Mouse (Mus musculus): ENCODE data around the gene Arhgap22. TPM values are rescaled to one million over a fixed set of nuclear protein-coding genes. Genes with fewer than 3 reads are reported as not detected.
A peak's percentile ranks its signal among the peaks of the same experiment; 100 is the strongest.

Gene Arhgap22
- polyA plus RNA-seq, 1 experiment from 2014 or later = 14.0 TPM

DNA sequence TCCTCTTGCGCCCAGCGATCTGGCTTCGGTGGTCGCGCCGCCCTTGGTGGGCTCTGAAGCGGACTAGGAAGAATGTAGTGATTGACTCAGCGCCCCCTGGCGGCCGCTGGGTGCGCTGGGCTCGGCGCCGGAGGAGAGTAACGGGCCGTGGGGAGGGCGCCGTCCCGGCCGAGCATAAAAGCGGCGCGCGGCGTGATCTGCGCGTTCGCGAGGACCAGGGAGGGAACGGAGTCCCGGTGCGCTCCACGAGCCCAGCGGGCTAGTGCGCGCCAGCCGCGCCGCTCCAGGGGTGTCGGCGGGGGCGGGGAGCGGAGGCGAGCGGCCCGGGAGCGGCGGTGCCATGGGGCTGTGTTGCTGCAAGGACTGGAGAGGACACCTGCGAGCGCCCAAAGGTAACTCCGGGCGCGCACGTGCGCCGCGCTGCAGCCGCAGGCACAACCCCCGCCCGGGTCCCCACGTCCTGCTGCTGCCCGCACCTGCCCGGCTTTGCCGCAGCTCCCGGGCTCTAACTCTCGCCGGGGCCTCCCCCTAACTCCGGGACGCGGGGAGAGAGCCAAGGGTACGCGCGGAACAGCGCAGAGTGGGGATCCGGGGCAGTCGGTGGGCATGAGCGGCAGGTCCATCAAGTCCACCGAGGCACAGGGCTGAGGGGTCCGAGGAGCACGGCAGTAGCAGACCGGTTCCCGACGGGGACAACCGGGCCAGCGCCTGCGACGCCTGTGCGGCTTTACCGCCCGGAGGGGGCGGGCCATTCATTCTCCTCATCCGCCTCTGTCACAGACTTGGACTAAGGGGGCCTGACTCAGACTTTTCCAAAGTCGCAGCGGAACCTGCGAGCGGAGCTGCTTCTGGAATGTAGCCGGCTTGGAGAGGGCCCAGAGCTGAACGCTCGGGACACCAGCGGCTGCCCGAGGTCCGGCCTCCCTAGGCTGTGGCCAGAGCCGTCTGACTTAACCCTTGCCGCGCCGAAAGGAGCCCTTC lies 106.0 kb downstream of the Arhgap22 start:
- Histone ChIP-seq H3K27ac (ENCODE audit: low read depth, low read length) (0 out of 2 replicates have a peak overlapping the region, but pooled peaks have one; percentile 46), H3K9ac (ENCODE audit: low read depth, low read length) (peak overlapping the region; percentile 63)

DNA sequence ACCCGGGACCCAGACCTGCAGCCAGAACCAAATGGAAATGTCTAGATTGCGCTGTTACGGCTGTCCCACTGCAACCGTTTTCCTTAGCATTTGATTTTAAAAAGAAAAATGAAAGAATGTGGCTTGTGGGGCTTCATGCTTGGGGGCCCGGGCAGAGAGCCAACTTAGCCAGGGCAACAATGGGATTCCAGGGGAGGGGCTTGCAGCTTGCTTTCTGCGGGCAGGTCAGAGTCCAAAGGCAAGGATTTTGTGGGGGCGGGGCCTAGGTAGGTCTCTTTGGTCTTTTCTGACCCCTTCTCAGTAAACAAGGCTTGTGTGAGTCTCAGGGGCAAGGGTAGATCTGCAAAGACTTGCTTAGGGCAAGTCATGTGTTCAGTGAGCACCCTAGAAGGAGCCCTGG lies 107.0 kb downstream of the Arhgap22 start:
- ATAC-seq (replicated peaks; ENCODE audit: low FRiP score) (no peak), DNase-seq (ENCODE audit: low spot score) (no peak)
- peak overlapping the region; percentile 84 for H3K4me2 ChIP-seq
- no peak overlapping the region; the same call in 1 of the 2 replicates for H3K9ac ChIP-seq (ENCODE audit: low read depth, low read length)
- no peaks in the 10 kb centered on the region; the same call in 1 of the 2 replicates for H3K4me1 ChIP-seq (replicated peaks; ENCODE audit: control insufficient read depth, insufficient read depth, low read length)
- peak overlapping the region; percentile 68 for H3K4me3 ChIP-seq (ENCODE audit: low read depth, low read length)
- H3K9me3 ChIP-seq (ENCODE audit: control insufficient read depth, low read length) = no peaks in the 10 kb centered on the region
- H3K36me3 ChIP-seq (ENCODE audit: control insufficient read depth, insufficient read depth, low read length) = no peaks in the 10 kb centered on the region
- H3K27me3 ChIP-seq (replicated peaks; ENCODE audit: control insufficient read depth, insufficient read depth, low read length) = peaks cover 28% of the 10 kb centered on the region
- 13% methylated on average over 7 of the region's 7 CpGs for WGBS
- H3K27ac ChIP-seq (ENCODE audit: low read depth, low read length) = peak overlapping the region; percentile 26

More for the DNA sequence above, 106.0 kb downstream of the Arhgap22 start:
- peaks cover 29% of the 10 kb centered on the region for H3K27me3 ChIP-seq (replicated peaks; ENCODE audit: control insufficient read depth, insufficient read depth, low read length)
- under 1% methylated on average over 103 of the region's 106 CpGs for WGBS
- H3K4me1 ChIP-seq (replicated peaks; ENCODE audit: control insufficient read depth, insufficient read depth, low read length) = no peaks in the 10 kb centered on the region; the same call in 1 of the 2 replicates
- H3K36me3 ChIP-seq (ENCODE audit: control insufficient read depth, insufficient read depth, low read length) = no peaks in the 10 kb centered on the region
- peak overlapping the region; percentile 84 for H3K4me2 ChIP-seq
- peak; percentile 78 for DNase-seq (ENCODE audit: low spot score)
- H3K4me3 ChIP-seq (ENCODE audit: low read depth, low read length) = peak overlapping the region; percentile 68
- ATAC-seq (replicated peaks; ENCODE audit: low FRiP score) = peak; percentile 35
- H3K9me3 ChIP-seq (ENCODE audit: control insufficient read depth, low read length) = no peaks in the 10 kb centered on the region

DNA sequence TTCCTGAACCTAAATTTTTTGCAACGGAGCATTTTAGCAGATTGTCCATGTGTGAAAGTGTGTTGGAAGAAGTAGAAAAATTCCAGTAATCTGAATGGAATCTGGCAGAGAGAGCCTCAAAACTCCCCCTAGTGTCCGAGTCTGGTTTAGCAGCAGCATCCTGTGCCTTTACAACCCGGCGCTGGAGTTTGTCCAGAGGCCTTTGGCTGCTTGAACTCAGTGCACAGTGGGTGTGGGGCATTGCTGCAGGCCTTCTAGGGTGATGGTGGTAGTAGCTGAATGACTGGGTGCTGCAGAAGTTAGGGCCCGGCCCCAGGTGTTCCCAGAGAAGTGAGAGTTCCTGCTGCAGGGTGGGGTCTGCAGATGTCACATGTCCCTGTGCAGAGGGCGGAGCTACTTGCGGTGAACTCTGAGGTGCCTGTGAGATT lies 108.8 kb downstream of the Arhgap22 start:
- 0 out of 2 replicates have a peak overlapping the region, but pooled peaks have one; percentile 3 for H3K4me2 ChIP-seq
- no peak overlapping the region for H3K27ac ChIP-seq (ENCODE audit: low read depth, low read length)
- peaks cover 28% of the 10 kb centered on the region for H3K27me3 ChIP-seq (replicated peaks; ENCODE audit: control insufficient read depth, insufficient read depth, low read length)
- H3K4me1 ChIP-seq (replicated peaks; ENCODE audit: control insufficient read depth, insufficient read depth, low read length) = no peaks in the 10 kb centered on the region; the same call in 1 of the 2 replicates
- no peaks in the 10 kb centered on the region for H3K36me3 ChIP-seq (ENCODE audit: control insufficient read depth, insufficient read depth, low read length)
- no peak overlapping the region for H3K4me3 ChIP-seq (ENCODE audit: low read depth, low read length)
- no peak overlapping the region for H3K9ac ChIP-seq (ENCODE audit: low read depth, low read length)
- WGBS = 23% methylated on average over 7 of the region's 7 CpGs
- DNase-seq (ENCODE audit: low spot score) (peak; percentile 58), ATAC-seq (replicated peaks; ENCODE audit: low FRiP score) (0 out of 2 replicates have a peak, but pooled peaks have one; percentile 19)
- no peaks in the 10 kb centered on the region for H3K9me3 ChIP-seq (ENCODE audit: control insufficient read depth, low read length)

DNA sequence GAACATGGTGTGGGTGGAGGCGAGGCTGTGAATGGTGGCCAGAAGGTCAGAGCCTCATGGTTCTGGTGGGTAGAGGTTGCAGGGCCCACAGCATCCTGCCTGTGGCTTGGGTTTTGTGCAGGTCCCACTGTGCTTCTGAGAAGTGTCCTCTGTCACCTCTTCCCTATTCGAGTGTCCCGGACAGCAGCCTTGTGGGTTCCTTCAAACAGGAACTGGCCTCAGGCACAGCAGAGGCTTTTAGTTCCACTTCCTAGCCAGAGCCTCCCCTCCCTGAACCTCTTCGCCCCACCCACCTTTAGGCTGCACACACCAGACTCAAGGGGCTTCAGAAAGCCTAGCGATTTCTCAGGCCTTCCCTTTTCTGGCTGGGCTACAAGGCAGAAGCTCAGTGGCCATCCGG lies 110.7 kb downstream of the Arhgap22 start:
- DNase-seq (ENCODE audit: low spot score) (no peak), ATAC-seq (replicated peaks; ENCODE audit: low FRiP score) (no peak)
- 41% methylated on average over 6 of the region's 6 CpGs for WGBS
- no peaks in the 10 kb centered on the region for H3K36me3 ChIP-seq (ENCODE audit: control insufficient read depth, insufficient read depth, low read length)
- H3K9me3 ChIP-seq (ENCODE audit: control insufficient read depth, low read length) = no peaks in the 10 kb centered on the region
- H3K27me3 ChIP-seq (replicated peaks; ENCODE audit: control insufficient read depth, insufficient read depth, low read length) = peaks cover 23% of the 10 kb centered on the region
- no peaks in the 10 kb centered on the region; the same call in 1 of the 2 replicates for H3K4me1 ChIP-seq (replicated peaks; ENCODE audit: control insufficient read depth, insufficient read depth, low read length)
- no peak overlapping the region for H3K4me3 ChIP-seq (ENCODE audit: low read depth, low read length)
- H3K27ac ChIP-seq (ENCODE audit: low read depth, low read length) = no peak overlapping the region
- H3K9ac ChIP-seq (ENCODE audit: low read depth, low read length) = no peak overlapping the region
- no peak overlapping the region for H3K4me2 ChIP-seq

DNA sequence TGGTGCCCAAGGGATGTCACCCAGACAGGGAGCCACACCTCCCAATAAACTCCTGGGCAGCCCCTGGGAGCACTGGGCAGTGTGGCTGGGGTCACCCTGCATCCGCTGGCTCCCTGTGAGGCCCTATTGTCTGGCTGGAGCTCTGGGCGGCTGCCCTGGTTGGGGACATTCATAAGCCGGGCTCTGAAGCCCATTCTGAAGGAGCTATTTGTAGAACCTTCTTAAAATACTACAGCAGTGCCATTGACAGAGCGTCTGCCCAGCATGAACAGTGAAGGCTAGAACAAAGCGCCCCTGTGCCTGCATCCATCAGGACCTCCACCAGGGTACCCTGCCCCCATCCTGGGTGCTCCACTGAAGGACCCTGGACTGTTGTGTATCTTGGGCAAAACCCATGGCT lies 114.5 kb downstream of the Arhgap22 start:
- Histone ChIP-seq H3K9ac (ENCODE audit: low read depth, low read length) (no peak overlapping the region), H3K27me3 (replicated peaks; ENCODE audit: control insufficient read depth, insufficient read depth, low read length) (peaks cover under 1% of the 10 kb centered on the region; the same call in 1 of the 2 replicates), H3K4me2 (no peak overlapping the region), H3K27ac (ENCODE audit: low read depth, low read length) (no peak overlapping the region), H3K9me3 (ENCODE audit: control insufficient read depth, low read length) (no peaks in the 10 kb centered on the region), H3K4me3 (ENCODE audit: low read depth, low read length) (no peak overlapping the region), H3K36me3 (ENCODE audit: control insufficient read depth, insufficient read depth, low read length) (no peaks in the 10 kb centered on the region), H3K4me1 (replicated peaks; ENCODE audit: control insufficient read depth, insufficient read depth, low read length) (no peaks in the 10 kb centered on the region; the same call in 1 of the 2 replicates)
- DNase-seq (ENCODE audit: low spot score) = no peak
- 77% methylated on average over 5 of the region's 5 CpGs for WGBS
- no peak for ATAC-seq (replicated peaks; ENCODE audit: low FRiP score)

DNA sequence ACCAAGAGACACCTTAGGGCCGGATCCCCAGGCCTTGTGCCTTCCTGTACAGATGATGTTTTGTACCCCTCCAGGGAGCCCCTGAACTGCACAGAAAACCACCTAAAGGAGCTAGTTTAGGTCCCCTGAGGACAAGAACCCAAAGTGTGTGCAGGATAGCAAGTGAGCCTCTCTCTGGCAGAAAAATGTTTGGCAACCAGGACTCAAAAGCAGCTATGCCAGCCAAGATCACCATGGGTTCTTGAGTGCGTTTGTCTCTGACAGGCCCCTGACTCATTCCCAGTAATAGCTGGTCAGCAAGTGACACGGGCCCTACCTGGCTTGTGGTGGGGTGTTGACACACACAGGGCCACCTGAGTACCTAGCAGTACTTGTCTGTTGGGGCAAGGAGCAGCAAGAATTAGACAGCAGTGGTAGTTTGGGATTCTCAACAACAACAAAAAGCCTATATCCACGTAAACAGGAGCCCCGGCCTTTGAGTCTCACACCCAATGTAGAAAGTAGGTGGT lies 115.5 kb downstream of the Arhgap22 start:
- Histone ChIP-seq H3K27me3 (replicated peaks; ENCODE audit: control insufficient read depth, insufficient read depth, low read length) (no peaks in the 10 kb centered on the region), H3K36me3 (ENCODE audit: control insufficient read depth, insufficient read depth, low read length) (no peaks in the 10 kb centered on the region), H3K4me3 (ENCODE audit: low read depth, low read length) (no peak overlapping the region), H3K9ac (ENCODE audit: low read depth, low read length) (no peak overlapping the region), H3K9me3 (ENCODE audit: control insufficient read depth, low read length) (no peaks in the 10 kb centered on the region), H3K4me1 (replicated peaks; ENCODE audit: control insufficient read depth, insufficient read depth, low read length) (no peaks in the 10 kb centered on the region; the same call in 1 of the 2 replicates), H3K27ac (ENCODE audit: low read depth, low read length) (no peak overlapping the region), H3K4me2 (no peak overlapping the region)
- ATAC-seq (replicated peaks; ENCODE audit: low FRiP score) (no peak), DNase-seq (ENCODE audit: low spot score) (no peak)
- 83% methylated on average over 5 of the region's 5 CpGs for WGBS

DNA sequence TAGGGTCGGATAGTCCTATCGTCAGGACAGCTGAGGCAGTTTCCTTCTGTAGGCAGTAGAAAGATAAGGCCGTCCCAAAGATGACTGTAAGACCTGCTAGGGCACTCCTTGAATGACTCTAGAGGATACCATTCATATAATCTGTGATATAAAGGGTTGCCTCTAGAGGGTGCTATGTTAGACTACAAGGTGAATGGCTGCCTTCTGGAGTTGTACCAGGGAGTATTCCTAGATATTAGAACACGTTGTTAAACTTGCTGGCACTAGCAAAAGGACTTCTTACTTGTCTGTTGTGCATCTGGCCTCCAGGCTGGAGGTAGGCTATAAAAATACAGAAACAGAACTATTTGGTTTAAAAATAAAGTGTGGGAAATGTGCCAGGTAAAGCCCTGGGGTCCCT lies 117.2 kb downstream of the Arhgap22 start:
- no peak for ATAC-seq (replicated peaks; ENCODE audit: low FRiP score)
- 38% methylated on average over 4 of the region's 4 CpGs for WGBS
- H3K4me2 ChIP-seq = no peak overlapping the region
- no peaks in the 10 kb centered on the region for H3K36me3 ChIP-seq (ENCODE audit: control insufficient read depth, insufficient read depth, low read length)
- H3K4me3 ChIP-seq (ENCODE audit: low read depth, low read length) = no peak overlapping the region
- no peak for DNase-seq (ENCODE audit: low spot score)
- no peak overlapping the region for H3K9ac ChIP-seq (ENCODE audit: low read depth, low read length)
- H3K9me3 ChIP-seq (ENCODE audit: control insufficient read depth, low read length) = no peaks in the 10 kb centered on the region
- H3K4me1 ChIP-seq (replicated peaks; ENCODE audit: control insufficient read depth, insufficient read depth, low read length) = no peaks in the 10 kb centered on the region; the same call in 1 of the 2 replicates
- H3K27me3 ChIP-seq (replicated peaks; ENCODE audit: control insufficient read depth, insufficient read depth, low read length) = no peaks in the 10 kb centered on the region
- H3K27ac ChIP-seq (ENCODE audit: low read depth, low read length) = no peak overlapping the region

DNA sequence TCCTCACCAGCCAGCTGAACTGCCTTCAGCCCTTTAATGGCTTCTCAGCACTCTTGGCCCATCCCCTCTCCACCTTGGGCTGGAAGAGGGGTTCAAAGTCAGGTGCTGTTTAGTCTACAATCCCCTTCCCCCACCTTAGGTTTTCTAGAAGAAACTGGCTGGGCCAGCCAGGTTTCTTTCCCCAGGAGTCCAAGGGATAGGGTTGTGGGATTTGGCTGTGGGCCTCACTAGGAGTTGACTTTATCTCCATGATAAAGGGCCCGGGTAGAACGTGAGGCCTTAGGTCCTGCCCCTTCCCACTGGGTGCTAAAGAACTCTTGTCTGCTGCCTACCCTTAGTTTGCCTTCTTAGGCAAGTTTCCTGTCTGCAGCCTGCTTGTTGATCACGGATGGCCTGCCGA lies 117.8 kb downstream of the Arhgap22 start:
- Histone ChIP-seq H3K4me3 (ENCODE audit: low read depth, low read length) (no peak overlapping the region), H3K4me2 (no peak overlapping the region), H3K27me3 (replicated peaks; ENCODE audit: control insufficient read depth, insufficient read depth, low read length) (no peaks in the 10 kb centered on the region), H3K4me1 (replicated peaks; ENCODE audit: control insufficient read depth, insufficient read depth, low read length) (no peaks in the 10 kb centered on the region; the same call in 1 of the 2 replicates), H3K9me3 (ENCODE audit: control insufficient read depth, low read length) (no peaks in the 10 kb centered on the region), H3K27ac (ENCODE audit: low read depth, low read length) (no peak overlapping the region), H3K9ac (ENCODE audit: low read depth, low read length) (no peak overlapping the region), H3K36me3 (ENCODE audit: control insufficient read depth, insufficient read depth, low read length) (no peaks in the 10 kb centered on the region)
- WGBS = 47% methylated on average over 4 of the region's 4 CpGs
- no peak for DNase-seq (ENCODE audit: low spot score)
- ATAC-seq (replicated peaks; ENCODE audit: low FRiP score) = no peak
